Mouse (Mus musculus): ENCODE results near the gene Olfr370. TPM values are rescaled to one million over a fixed set of nuclear protein-coding genes. Genes with fewer than 3 reads are reported as not detected.

The Olfr370 gene
- total and polyA plus RNA-seq, 3 experiments, result 0.22 TPM; not detected in 2

DNA sequence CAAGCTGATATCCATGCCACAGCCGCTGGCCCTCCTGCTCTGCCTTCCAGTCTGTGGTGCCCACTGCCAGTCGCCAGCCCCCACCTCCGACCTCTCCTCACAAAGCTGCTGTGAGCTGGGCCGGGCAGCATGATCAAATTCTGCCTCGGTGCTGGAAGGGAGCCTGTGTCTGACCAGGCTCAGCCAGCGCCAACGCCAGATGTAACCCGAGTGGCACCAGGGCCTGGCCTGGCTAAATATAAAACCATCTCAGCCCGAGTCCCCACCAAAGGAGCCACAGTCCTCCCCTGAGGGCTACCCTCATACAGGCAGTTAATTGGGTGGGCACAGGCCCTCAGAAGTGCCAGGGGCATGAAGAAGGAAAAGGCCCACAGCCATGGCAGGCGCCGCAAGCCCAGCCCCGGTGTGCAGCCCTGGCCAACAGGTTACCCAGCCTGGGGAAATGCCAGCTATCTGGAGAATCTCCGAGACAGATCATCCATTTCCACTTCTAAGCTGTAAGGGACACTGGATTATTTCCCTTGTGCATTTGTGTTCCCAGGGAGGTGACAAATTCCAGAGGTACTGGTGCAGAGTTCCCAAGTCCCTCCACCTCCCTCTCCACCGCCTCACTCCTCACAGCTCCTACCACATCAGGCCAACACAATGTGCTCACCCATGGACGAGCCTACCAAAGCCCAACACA is 39.2 kb downstream of the Olfr370 start:
- TF ChIP-seq TAL1 (conservative IDR thresholded peaks at IDR 0.05; ENCODE audit: low read depth, low read length) (no peak), GATA2 (IDR thresholded peaks at IDR 0.05; ENCODE audit: borderline replicate concordance, low read depth, low read length) (no peak), GATA1 (IDR thresholded peaks at IDR 0.05; ENCODE audit: borderline replicate concordance, low read length) (no peak), CTCF (IDR thresholded peaks at IDR 0.05; ENCODE audit: low read depth, low read length) (no peak), POLR2AphosphoS5 (IDR thresholded peaks at IDR 0.05; ENCODE audit: insufficient replicate concordance, low read depth, low read length) (no peak)

GRCm38 (mm10) chr8:83575561-83576515 is 40.3 kb downstream of the Olfr370 start:
- Histone ChIP-seq H3K4me3 (ENCODE audit: low read depth, low read length) (no peak overlapping the region), H3K9me3 (replicated peaks) (no peaks in the 10 kb centered on the region), H3K27me3 (ENCODE audit: insufficient read depth, low read length) (no peaks in the 10 kb centered on the region), H3K4me1 (ENCODE audit: insufficient read depth, low read depth, low read length) (peaks cover 51% of the 10 kb centered on the region), H3K36me3 (replicated peaks) (peaks cover 99% of the 10 kb centered on the region)
- no peak for TF ChIP-seq POLR2AphosphoS5 (IDR thresholded peaks at IDR 0.05; ENCODE audit: insufficient replicate concordance, low read depth, low read length)
- no peak for TF ChIP-seq GATA2 (IDR thresholded peaks at IDR 0.05; ENCODE audit: borderline replicate concordance, low read depth, low read length)
- TF ChIP-seq TAL1 (conservative IDR thresholded peaks at IDR 0.05; ENCODE audit: low read depth, low read length), result no peak
- TF ChIP-seq GATA1 (IDR thresholded peaks at IDR 0.05; ENCODE audit: borderline replicate concordance, low read length), result no peak
- no peak for TF ChIP-seq CTCF (IDR thresholded peaks at IDR 0.05; ENCODE audit: low read depth, low read length)
- no peak for ATAC-seq (ENCODE audit: extremely low read depth, insufficient number of reproducible peaks, low FRiP score, poor library complexity, severe bottlenecking)
- no peak for DNase-seq (ENCODE audit: low spot score)

More for the DNA sequence above, 39.2 kb downstream of the Olfr370 start:
- ATAC-seq (ENCODE audit: extremely low read depth, insufficient number of reproducible peaks, low FRiP score, poor library complexity, severe bottlenecking) (no peak), DNase-seq (ENCODE audit: low spot score) (no peak)
- Histone ChIP-seq H3K9me3 (replicated peaks) (no peaks in the 10 kb centered on the region), H3K36me3 (replicated peaks) (peaks cover 99% of the 10 kb centered on the region), H3K27me3 (ENCODE audit: insufficient read depth, low read length) (no peaks in the 10 kb centered on the region), H3K4me3 (ENCODE audit: low read depth, low read length) (no peak overlapping the region), H3K4me1 (ENCODE audit: insufficient read depth, low read depth, low read length) (peaks cover 50% of the 10 kb centered on the region)

DNA sequence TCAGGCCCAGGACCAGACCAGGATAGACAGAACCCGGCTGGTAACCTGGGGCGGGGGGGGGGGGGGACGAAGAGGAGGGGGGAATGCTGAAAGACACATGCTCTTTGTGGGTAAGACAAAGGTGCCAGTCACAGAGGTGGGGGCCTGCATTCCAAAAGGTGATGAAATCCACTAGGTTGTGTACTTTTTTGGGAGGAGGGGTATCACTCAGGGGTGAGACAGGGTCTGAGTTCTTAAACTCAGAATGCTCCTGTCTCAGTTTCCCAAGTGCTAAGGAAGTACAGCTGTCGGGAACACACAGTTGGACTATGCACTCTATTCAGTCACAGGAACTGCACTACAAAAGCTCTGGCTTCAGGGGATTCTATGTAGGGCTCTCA is 40.9 kb downstream of the Olfr370 start:
- Histone ChIP-seq H3K4me3 (ENCODE audit: low read depth, low read length) (no peak overlapping the region), H3K9me3 (replicated peaks) (no peaks in the 10 kb centered on the region), H3K27me3 (ENCODE audit: insufficient read depth, low read length) (no peaks in the 10 kb centered on the region), H3K4me1 (ENCODE audit: insufficient read depth, low read depth, low read length) (peaks cover 55% of the 10 kb centered on the region), H3K36me3 (replicated peaks) (peaks cover 98% of the 10 kb centered on the region)
- ATAC-seq (ENCODE audit: extremely low read depth, insufficient number of reproducible peaks, low FRiP score, poor library complexity, severe bottlenecking) (no peak), DNase-seq (ENCODE audit: low spot score) (no peak)
- no peak for TF ChIP-seq CTCF (IDR thresholded peaks at IDR 0.05; ENCODE audit: low read depth, low read length)
- no peak for TF ChIP-seq GATA1 (IDR thresholded peaks at IDR 0.05; ENCODE audit: borderline replicate concordance, low read length)
- no peak for TF ChIP-seq TAL1 (conservative IDR thresholded peaks at IDR 0.05; ENCODE audit: low read depth, low read length)
- no peak for TF ChIP-seq GATA2 (IDR thresholded peaks at IDR 0.05; ENCODE audit: borderline replicate concordance, low read depth, low read length)
- TF ChIP-seq POLR2AphosphoS5 (IDR thresholded peaks at IDR 0.05; ENCODE audit: insufficient replicate concordance, low read depth, low read length), result no peak

DNA sequence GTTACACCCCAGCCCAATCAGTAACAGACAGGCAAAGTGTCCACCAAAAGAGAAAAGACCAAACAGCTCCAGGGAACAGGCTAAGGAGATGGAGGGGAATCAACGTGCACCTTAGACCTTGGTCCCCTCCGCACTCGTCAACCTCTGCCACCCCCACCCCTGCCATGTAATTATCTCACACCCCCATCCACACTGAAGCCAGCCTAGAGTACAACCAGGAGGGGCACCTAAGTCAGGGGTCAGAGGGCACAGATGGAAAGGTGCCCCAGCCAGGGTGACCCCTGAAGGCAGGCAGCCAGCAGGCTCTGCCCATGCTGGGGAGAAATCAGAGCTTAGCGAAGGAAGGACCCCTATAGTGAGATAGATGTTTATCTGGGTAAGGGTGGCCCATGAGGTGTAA is 41.3 kb downstream of the Olfr370 start:
- peaks cover 57% of the 10 kb centered on the region for H3K4me1 ChIP-seq (ENCODE audit: insufficient read depth, low read depth, low read length)
- no peak for ATAC-seq (ENCODE audit: extremely low read depth, insufficient number of reproducible peaks, low FRiP score, poor library complexity, severe bottlenecking)
- H3K36me3 ChIP-seq (replicated peaks), result peaks cover 97% of the 10 kb centered on the region
- no peak for DNase-seq (ENCODE audit: low spot score)
- H3K27me3 ChIP-seq (ENCODE audit: insufficient read depth, low read length), result no peaks in the 10 kb centered on the region
- no peak overlapping the region for H3K4me3 ChIP-seq (ENCODE audit: low read depth, low read length)
- H3K9me3 ChIP-seq (replicated peaks), result no peaks in the 10 kb centered on the region
- TF ChIP-seq TAL1 (conservative IDR thresholded peaks at IDR 0.05; ENCODE audit: low read depth, low read length), result no peak
- TF ChIP-seq GATA1 (IDR thresholded peaks at IDR 0.05; ENCODE audit: borderline replicate concordance, low read length), result no peak
- no peak for TF ChIP-seq POLR2AphosphoS5 (IDR thresholded peaks at IDR 0.05; ENCODE audit: insufficient replicate concordance, low read depth, low read length)
- TF ChIP-seq CTCF (IDR thresholded peaks at IDR 0.05; ENCODE audit: low read depth, low read length), result no peak
- no peak for TF ChIP-seq GATA2 (IDR thresholded peaks at IDR 0.05; ENCODE audit: borderline replicate concordance, low read depth, low read length)

GRCm38 (mm10) chr8:83577384-83577791 is 41.8 kb downstream of the Olfr370 start:
- peaks cover 58% of the 10 kb centered on the region for H3K4me1 ChIP-seq (ENCODE audit: insufficient read depth, low read depth, low read length)
- no peak for TF ChIP-seq POLR2AphosphoS5 (IDR thresholded peaks at IDR 0.05; ENCODE audit: insufficient replicate concordance, low read depth, low read length)
- no peak for TF ChIP-seq GATA1 (IDR thresholded peaks at IDR 0.05; ENCODE audit: borderline replicate concordance, low read length)
- peaks cover 97% of the 10 kb centered on the region for H3K36me3 ChIP-seq (replicated peaks)
- no peak overlapping the region for H3K4me3 ChIP-seq (ENCODE audit: low read depth, low read length)
- ATAC-seq (ENCODE audit: extremely low read depth, insufficient number of reproducible peaks, low FRiP score, poor library complexity, severe bottlenecking) (no peak), DNase-seq (ENCODE audit: low spot score) (no peak)
- H3K27me3 ChIP-seq (ENCODE audit: insufficient read depth, low read length), result no peaks in the 10 kb centered on the region
- H3K9me3 ChIP-seq (replicated peaks), result no peaks in the 10 kb centered on the region

Data from G1E (cell line).